Mouse (Mus musculus): ENCODE data around the gene Muc1. TPM values are rescaled to one million over a fixed set of nuclear protein-coding genes. Genes with fewer than 3 reads are reported as not detected.
A peak's percentile ranks its signal among the peaks of the same experiment; 100 is the strongest.

Muc1 gene
- total RNA-seq, 2 experiments from 2014 or later: 0.29 to 0.33 TPM

- no peak within 1 kb of the TSS for H3K27ac ChIP-seq
- intact Hi-C loops (cut with DNase I): no loop called here
- no peak within 1 kb of the TSS for H3K4me3 ChIP-seq
- DNase-seq (ENCODE audit: extremely low spot score in 1 of 2, low spot score in 2 of 2): no peak
- TF ChIP-seq CTCF (IDR thresholded peaks at IDR 0.05): no peak
These were observed 30.2 kb downstream of the Muc1 start, which contains the start of gene Dpm3 for GRCm38 (mm10) chr3:89259076-89259475. TSS of gene Dpm3 (plus strand) at chr3:89259358.

GRCm38 (mm10) chr3:89260211-89260610 is 31.4 kb downstream of the Muc1 start:
- no peak overlapping the region for H3K27ac ChIP-seq
- DNase-seq (ENCODE audit: extremely low spot score in 1 of 2, low spot score in 2 of 2): no peak
- intact Hi-C loops (cut with DNase I): no loop called here
- no peak overlapping the region for H3K4me3 ChIP-seq
- TF ChIP-seq CTCF (IDR thresholded peaks at IDR 0.05): no peak

- Histone ChIP-seq H3K27ac (peak overlapping the region; percentile 70; the same call in 1 of the 2 replicates), H3K4me3 (no peak overlapping the region)
- no peak for TF ChIP-seq CTCF (IDR thresholded peaks at IDR 0.05)
- intact Hi-C loops (cut with DNase I): no loop called here
- DNase-seq (ENCODE audit: extremely low spot score in 1 of 2, low spot score in 2 of 2): no peak
These were observed 33.6 kb downstream of the Muc1 start for GRCm38 (mm10) chr3:89262417-89262816.

GRCm38 (mm10) chr3:89266439-89266893 is 37.6 kb downstream of the Muc1 start:
- H3K27ac ChIP-seq: peak overlapping the region; percentile 93
- intact Hi-C loops (cut with DNase I): no loop called here
- no peak for TF ChIP-seq CTCF (IDR thresholded peaks at IDR 0.05)
- peak; percentile 77 to 78 for DNase-seq (ENCODE audit: extremely low spot score in 1 of 2, low spot score in 2 of 2)
- H3K4me3 ChIP-seq: peak overlapping the region; percentile 76

GRCm38 (mm10) chr3:89268916-89269315 is 40.1 kb downstream of the Muc1 start:
- no peak for TF ChIP-seq CTCF (IDR thresholded peaks at IDR 0.05)
- H3K27ac ChIP-seq: peak overlapping the region; percentile 93; the same call in 1 of the 2 replicates
- intact Hi-C loops (cut with DNase I): no loop called here
- DNase-seq (ENCODE audit: extremely low spot score in 1 of 2, low spot score in 2 of 2): no peak
- peak overlapping the region; percentile 68 for H3K4me3 ChIP-seq

- DNase-seq (ENCODE audit: extremely low spot score in 1 of 2, low spot score in 2 of 2): peak; percentile 85 to 90
- intact Hi-C loops (cut with DNase I): no loop called here
- peak within 1 kb of the TSS; percentile 68 for H3K4me3 ChIP-seq
- peak; percentile 46 for TF ChIP-seq CTCF (IDR thresholded peaks at IDR 0.05)
- H3K27ac ChIP-seq: peak within 1 kb of the TSS; percentile 93
These were observed 41.3 kb downstream of the Muc1 start, which contains the start of gene Slc50a1 for GRCm38 (mm10) chr3:89270051-89270755. TSS of gene Slc50a1 (minus strand) at chr3:89270570.

GRCm38 (mm10) chr3:89270891-89271290 is 42.0 kb downstream of the Muc1 start:
- H3K27ac ChIP-seq: peak overlapping the region; percentile 93
- peak; percentile 57 to 73 for DNase-seq (ENCODE audit: extremely low spot score in 1 of 2, low spot score in 2 of 2)
- intact Hi-C loops (cut with DNase I): no loop called here
- TF ChIP-seq CTCF (IDR thresholded peaks at IDR 0.05): no peak
- peak overlapping the region; percentile 68 for H3K4me3 ChIP-seq

GRCm38 (mm10) chr3:89271760-89272159 is 42.9 kb downstream of the Muc1 start:
- intact Hi-C loops (cut with DNase I): no loop called here
- H3K4me3 ChIP-seq: no peak overlapping the region
- DNase-seq (ENCODE audit: extremely low spot score in 1 of 2, low spot score in 2 of 2): no peak
- H3K27ac ChIP-seq: no peak overlapping the region
- TF ChIP-seq CTCF (IDR thresholded peaks at IDR 0.05): no peak

GRCm38 (mm10) chr3:89276061-89276460 is 47.2 kb downstream of the Muc1 start:
- TF ChIP-seq CTCF (IDR thresholded peaks at IDR 0.05): no peak
- intact Hi-C loops (cut with DNase I): no loop called here
- DNase-seq (ENCODE audit: extremely low spot score in 1 of 2, low spot score in 2 of 2): no peak
- no peak overlapping the region for H3K27ac ChIP-seq
- H3K4me3 ChIP-seq: no peak overlapping the region

- H3K4me3 ChIP-seq: peak overlapping the region; percentile 61
- DNase-seq (ENCODE audit: extremely low spot score in 1 of 2, low spot score in 2 of 2): peak in 1 of 2 experiments; percentile 40
- intact Hi-C loops (cut with DNase I): no loop called here
- H3K27ac ChIP-seq: peak overlapping the region; percentile 87
- TF ChIP-seq CTCF (IDR thresholded peaks at IDR 0.05): no peak
These were observed 48.6 kb downstream of the Muc1 start for GRCm38 (mm10) chr3:89277281-89278021.

- intact Hi-C loops (cut with DNase I): no loop called here
- no peak for TF ChIP-seq CTCF (IDR thresholded peaks at IDR 0.05)
- DNase-seq (ENCODE audit: extremely low spot score in 1 of 2, low spot score in 2 of 2): no peak
- Histone ChIP-seq H3K4me3 (peak overlapping the region; percentile 61), H3K27ac (peak overlapping the region; percentile 87)
These were observed 49.2 kb downstream of the Muc1 start for GRCm38 (mm10) chr3:89278107-89278506.

- H3K4me3 ChIP-seq: peak overlapping the region; percentile 61
- no peak for DNase-seq (ENCODE audit: extremely low spot score in 1 of 2, low spot score in 2 of 2)
- intact Hi-C loops (cut with DNase I): no loop called here
- no peak for TF ChIP-seq CTCF (IDR thresholded peaks at IDR 0.05)
- H3K27ac ChIP-seq: peak overlapping the region; percentile 87
These were observed 49.8 kb downstream of the Muc1 start for GRCm38 (mm10) chr3:89278643-89279042.
